Mouse (Mus musculus) myocyte (in vitro differentiated cells): ENCODE results near the gene Xrcc3.
A peak's percentile ranks its signal among the peaks of the same experiment; 100 is the strongest.

Experiments
- CEBPB ChIP-seq: IDR thresholded peaks from 2 replicates; pipeline ENCODE4 v1.6.1; 2011; ENCODE audit warnings: mild to moderate bottlenecking, moderate library complexity; ENCODE audit not compliant: poor library complexity, insufficient read depth, severe bottlenecking
- E2F4 ChIP-seq: IDR thresholded peaks from one replicate; pipeline ENCODE4 v1.6.1; 2011; ENCODE audit warnings: mild to moderate bottlenecking, control low read depth, moderate library complexity; ENCODE audit not compliant: insufficient read depth
- MAX ChIP-seq: IDR thresholded peaks from one replicate; pipeline ENCODE4 v1.6.1; 2011; ENCODE audit warnings: low read depth, mild to moderate bottlenecking, control low read depth
- MYOD1 ChIP-seq, 3 experiments: IDR thresholded peaks; one replicate each; pipeline ENCODE4 v1.6.1; 2011; ENCODE audit warnings: control low read depth in 2 of 3, low read depth in 2 of 3, mild to moderate bottlenecking in 2 of 3, moderate library complexity in 1 of 3; ENCODE audit not compliant: insufficient read length in 2 of 3, control insufficient read depth in 1 of 3
- MYOG ChIP-seq, 3 experiments: IDR thresholded peaks; one replicate each; pipeline ENCODE4 v1.6.1; 2011; ENCODE audit warnings: control low read depth in 2 of 3, low read depth in 2 of 3, mild to moderate bottlenecking in 2 of 3; ENCODE audit not compliant: insufficient read length in 2 of 3, control insufficient read depth in 1 of 3, insufficient read depth in 1 of 3
- POLR2A ChIP-seq: IDR thresholded peaks from one replicate; pipeline ENCODE4 v1.6.1; 2011; ENCODE audit warnings: low read depth, mild to moderate bottlenecking, control low read depth, moderate library complexity; ENCODE audit not compliant: insufficient read length
- POLR2AphosphoS2 ChIP-seq: IDR thresholded peaks from one replicate; pipeline ENCODE4 v1.6.1; 2011; ENCODE audit warnings: low read depth, control low read depth; ENCODE audit not compliant: insufficient read length
- REST ChIP-seq: IDR thresholded peaks from one replicate; pipeline ENCODE4 v1.6.1; 2011; ENCODE audit warnings: mild to moderate bottlenecking, control low read depth, moderate library complexity; ENCODE audit not compliant: insufficient read depth, insufficient read length
- SRF ChIP-seq: IDR thresholded peaks from one replicate; pipeline ENCODE4 v1.6.1; 2011; ENCODE audit warnings: low read depth; ENCODE audit not compliant: control insufficient read depth, insufficient read length
- TCF12 ChIP-seq: IDR thresholded peaks from one replicate; pipeline ENCODE4 v1.6.1; 2011; ENCODE audit warnings: mild to moderate bottlenecking, control low read depth; ENCODE audit not compliant: poor library complexity, insufficient read depth, severe bottlenecking
- TCF3 ChIP-seq: IDR thresholded peaks from one replicate; pipeline ENCODE4 v1.6.1; 2011; ENCODE audit warnings: low read depth, control low read depth; ENCODE audit not compliant: insufficient read length
- USF1 ChIP-seq: IDR thresholded peaks from one replicate; pipeline ENCODE4 v1.6.1; 2011; ENCODE audit warnings: low read depth, mild to moderate bottlenecking, control low read depth, moderate library complexity

DNA sequence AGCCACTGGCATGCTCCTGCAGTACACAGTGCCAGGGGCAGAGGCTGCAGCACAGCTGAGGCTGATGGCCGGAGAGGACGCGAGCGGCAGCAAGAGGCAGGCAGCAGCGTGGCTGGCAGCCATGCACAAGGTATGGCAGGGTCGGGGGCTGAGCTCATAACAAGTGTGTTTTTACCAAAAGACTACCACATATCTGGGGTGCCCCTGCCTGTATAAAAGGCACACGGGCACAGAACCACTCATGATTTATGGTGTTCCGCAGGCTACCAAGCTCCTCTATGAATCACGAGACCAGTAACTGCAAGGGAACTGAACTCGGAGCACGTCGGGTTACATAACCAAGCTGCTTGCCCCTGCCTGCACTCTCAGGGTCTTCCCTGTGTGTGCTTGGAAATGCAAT is 13.9 kb upstream of the Xrcc3 start:
- TF ChIP-seq MYOD1 (IDR thresholded peaks at IDR 0.05; ENCODE audit: control insufficient read depth in 1 of 3, insufficient read length in 2 of 3, low read depth in 2 of 3) (no peak), E2F4 (no peak), MYOG (IDR thresholded peaks at IDR 0.05; ENCODE audit: control insufficient read depth in 1 of 3, insufficient read depth in 1 of 3, insufficient read length in 2 of 3, low read depth in 2 of 3) (no peak), POLR2A (peak; percentile 33), USF1 (no peak), MAX (no peak), POLR2AphosphoS2 (peak; percentile 38), SRF (no peak), CEBPB (no peak), TCF12 (no peak), REST (no peak), TCF3 (no peak)
